Mouse (Mus musculus) cerebral cortex, adult 2 months (tissue): ENCODE data around the gene Sult6b2.

Source experiments
- WGBS: fragments of 180-500 bp; shearing (Covaris S2); methylation state at CpG from one replicate; pipeline ENCODE4 v1.1.7; 2018; 5-methylcytosine and 5-hydroxymethylcytosine counted together

The Sult6b2 gene

DNA sequence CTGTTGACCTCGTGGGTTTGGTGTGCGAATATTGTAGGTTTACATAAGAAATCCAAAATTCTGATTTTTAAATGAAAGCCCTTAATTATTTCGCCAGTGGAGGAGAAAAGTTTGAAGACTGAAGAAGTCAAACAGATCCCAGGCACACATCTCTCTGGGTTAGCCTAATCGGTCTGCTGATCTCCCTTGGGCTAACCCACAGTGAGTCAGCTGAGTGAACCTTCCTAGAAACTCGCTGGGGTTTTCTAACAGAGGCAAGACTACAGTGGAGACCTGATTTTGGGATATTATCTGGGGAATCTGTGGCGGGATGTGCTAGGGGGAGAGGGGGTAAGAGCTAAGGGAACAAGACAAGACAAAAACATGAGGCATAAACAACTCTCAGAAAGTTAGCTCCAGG lies 5.9 kb upstream of the Sult6b2 start:
- WGBS, result 86% methylated on average over 6 of the region's 6 CpGs

- WGBS, result 74% methylated on average over 6 of the region's 6 CpGs
Measured at GRCm38 (mm10) chr6:142809373-142810098, 5.2 kb upstream of the Sult6b2 start.

GRCm38 (mm10) chr6:142806326-142806725 lies 2.0 kb upstream of the Sult6b2 start:
- 88% methylated on average over 4 of the region's 4 CpGs for WGBS

GRCm38 (mm10) chr6:142802617-142803525 lies 1.4 kb downstream of the Sult6b2 start:
- 61% methylated on average over 11 of the region's 11 CpGs for WGBS

- 52% methylated on average over 5 of the region's 5 CpGs for WGBS
Measured at GRCm38 (mm10) chr6:142801687-142802086, 2.6 kb downstream of the Sult6b2 start.

- 87% methylated on average over 7 of the region's 7 CpGs for WGBS
Measured at GRCm38 (mm10) chr6:142799704-142800374, 4.5 kb downstream of the Sult6b2 start.

DNA sequence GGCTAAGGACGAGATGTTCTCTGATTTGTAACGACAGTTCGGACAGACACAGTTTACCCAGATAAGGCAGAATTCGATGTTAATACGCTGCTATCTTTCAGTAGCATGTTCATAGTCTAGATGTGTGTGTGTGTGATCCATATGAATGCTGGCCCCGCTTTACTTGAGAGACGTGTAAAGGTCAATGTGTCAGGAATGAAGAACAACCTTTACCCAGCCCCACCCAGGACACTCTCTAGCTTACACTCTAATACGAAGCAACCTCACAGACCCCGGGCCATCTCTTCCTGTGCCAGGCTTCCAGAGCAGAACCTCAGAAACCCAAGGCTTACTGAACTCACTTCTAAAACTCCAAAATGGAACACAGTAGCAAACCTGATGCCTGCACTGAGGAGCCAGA lies 5.5 kb downstream of the Sult6b2 start:
- WGBS, result 93% methylated on average over 9 of the region's 9 CpGs

- WGBS, result 76% methylated on average over 1 of the region's 1 CpGs
Measured at GRCm38 (mm10) chr6:142797996-142798395, 6.3 kb downstream of the Sult6b2 start.

GRCm38 (mm10) chr6:142795655-142796441 lies 8.5 kb downstream of the Sult6b2 start:
- 90% methylated on average over 15 of the region's 15 CpGs for WGBS

- 92% methylated on average over 9 of the region's 9 CpGs for WGBS
Measured at GRCm38 (mm10) chr6:142795087-142795486, 9.2 kb downstream of the Sult6b2 start.

GRCm38 (mm10) chr6:142793468-142793867 lies 10.8 kb downstream of the Sult6b2 start:
- WGBS, result 42% methylated on average over 7 of the region's 7 CpGs

DNA sequence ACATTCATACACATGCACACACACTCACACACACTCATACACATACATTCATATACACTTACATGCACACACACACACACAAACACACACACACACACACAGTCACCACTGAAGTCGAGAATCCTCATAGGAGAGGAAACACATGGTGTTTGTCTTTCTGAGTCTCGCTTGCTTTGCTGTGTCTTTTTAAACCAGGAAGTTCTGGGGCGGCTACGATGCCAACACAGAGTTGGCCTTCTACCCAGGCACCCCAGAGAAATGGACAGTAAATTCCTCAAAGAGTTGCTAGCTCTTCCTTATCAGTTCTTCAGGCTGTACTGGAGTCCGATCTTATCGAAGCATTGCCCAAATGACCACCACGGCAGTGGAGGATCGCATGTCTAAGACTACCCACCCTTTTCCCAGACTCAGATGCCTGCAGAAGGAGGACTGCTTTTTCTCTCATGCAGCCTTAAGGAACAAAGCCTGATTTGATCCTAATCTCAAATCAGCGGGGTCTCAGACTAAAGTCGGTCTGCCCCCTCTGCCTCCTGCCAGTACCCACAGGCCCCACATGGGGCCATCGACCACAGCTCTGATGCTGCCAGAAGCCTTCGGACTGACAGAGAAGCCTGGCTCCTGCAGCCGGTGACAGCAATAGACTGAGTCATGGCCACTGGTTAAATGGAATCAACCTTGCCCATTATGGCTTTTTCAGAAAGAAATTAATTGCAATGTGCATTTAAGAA lies 11.9 kb downstream of the Sult6b2 start:
- WGBS, result 64% methylated on average over 13 of the region's 13 CpGs

DNA sequence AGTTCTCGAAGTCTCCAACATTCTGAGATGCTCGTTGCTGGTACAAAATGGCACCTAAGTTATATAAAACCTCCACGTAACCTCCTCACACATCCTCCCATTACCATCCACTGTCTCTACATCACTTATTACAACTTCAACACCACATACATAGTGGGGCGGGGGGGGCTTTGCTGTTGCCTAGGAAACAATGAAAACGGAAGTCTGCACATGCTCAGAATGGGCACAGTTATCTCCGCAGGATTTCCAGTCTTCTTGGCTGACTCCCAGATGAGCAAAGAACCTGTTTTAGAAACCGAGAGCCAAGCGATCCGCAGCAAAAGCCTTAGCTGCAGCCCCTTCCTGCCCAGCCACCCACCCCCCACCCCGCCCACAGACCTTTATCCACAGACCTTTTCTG lies 14.6 kb downstream of the Sult6b2 start:
- WGBS, result 57% methylated on average over 10 of the region's 10 CpGs

DNA sequence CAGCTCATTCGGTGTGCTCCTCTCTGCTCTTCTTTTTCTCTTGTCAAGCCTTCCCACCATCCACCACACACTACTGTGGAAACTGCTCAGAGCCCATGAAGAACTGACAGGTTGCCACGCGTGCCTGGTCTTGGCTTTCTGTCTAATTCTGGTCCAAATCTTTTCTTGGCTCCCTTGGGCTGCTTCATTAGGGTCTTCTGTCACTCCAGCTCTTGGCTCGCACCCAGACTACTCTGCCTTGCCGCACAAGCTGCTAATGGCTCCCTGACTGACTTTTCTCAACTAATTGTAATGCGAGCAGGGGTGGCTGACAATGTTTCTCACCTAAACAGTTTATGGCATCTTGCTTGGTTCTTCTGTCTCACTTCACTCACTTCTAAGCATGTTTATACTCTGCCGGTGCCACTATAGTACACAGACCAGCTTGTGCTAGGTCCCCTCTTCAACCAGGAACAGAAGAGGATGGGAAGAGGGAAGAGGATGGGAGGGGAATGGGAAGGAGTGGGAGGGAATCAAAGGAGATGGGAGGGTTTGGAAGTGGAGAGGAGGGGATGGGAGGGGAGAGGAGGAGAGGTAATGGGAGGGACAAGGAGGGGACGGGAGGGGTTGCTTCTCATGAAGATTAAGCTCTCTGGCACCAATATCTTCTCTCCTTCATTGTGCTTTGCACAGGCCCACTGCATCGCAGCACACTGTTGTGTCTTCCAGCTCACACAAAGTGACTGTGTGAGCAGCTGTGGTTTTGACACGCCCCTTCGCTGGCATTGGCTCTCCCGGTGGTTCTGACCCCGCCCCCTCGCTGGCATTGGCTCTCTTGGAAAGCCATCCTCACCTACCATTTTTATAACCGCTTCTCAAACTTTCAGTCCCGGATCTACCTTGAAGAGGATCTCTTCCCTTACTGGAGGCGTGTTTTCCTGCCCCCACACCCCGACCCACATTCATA lies 16.0 kb downstream of the Sult6b2 start:
- WGBS, result 46% methylated on average over 18 of the region's 18 CpGs

DNA sequence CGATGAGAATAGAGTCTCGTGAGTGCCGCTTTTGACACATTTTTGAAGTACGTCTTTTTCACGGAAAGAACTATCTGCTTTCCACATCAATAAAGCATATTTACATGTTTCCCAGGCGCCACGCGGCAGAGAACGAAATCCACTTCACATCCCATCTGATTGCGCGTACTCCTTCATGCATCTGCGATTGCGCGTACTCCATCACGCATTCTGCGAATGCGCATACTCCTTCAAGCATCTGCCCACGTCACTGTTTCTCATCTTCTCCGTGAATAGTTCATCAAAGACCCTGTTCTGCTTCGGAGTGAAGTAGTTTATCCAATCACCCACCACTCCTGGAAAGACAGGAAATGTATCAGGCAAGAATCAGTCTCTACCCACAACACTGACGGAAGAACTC lies 18.2 kb downstream of the Sult6b2 start:
- WGBS, result 89% methylated on average over 21 of the region's 21 CpGs

DNA sequence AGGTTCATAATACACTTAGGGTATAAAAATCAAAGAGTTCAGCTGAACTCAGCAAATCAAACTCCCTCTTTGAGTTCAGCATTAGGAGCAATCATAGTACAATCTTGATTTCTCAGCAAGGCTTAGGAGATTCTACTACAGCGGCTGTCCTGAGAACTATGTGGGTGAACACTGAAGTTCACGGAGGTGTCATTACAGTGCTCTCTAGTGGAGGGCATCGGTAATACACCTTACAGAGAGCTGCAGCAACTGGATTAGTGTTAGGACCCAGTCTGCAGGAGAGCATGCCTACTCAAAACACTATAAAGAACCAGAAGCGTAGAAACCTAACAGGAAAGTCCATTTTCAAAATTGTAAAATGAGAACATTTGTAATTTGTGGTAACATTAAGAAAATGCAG lies 19.0 kb downstream of the Sult6b2 start:
- 35% methylated on average over 4 of the region's 4 CpGs for WGBS

DNA sequence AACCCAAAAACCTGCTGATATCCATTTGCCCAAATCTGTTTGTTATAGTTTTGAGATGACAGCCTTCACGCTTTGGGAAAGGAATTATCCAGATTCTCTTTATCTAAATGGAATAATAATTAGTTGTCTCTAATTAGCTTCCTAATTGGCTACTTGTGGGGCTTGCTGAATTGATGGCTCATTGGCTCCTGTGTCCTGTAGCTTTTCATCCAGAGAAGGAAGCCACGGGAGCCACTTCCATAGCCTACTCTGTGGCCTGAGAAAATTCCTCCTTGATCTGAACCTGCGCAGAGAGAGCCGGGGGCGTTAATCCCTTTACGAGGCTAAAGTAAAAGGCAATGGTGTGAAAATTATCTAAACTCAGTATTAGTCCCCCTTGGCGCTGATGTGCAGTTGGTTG lies 23.0 kb downstream of the Sult6b2 start:
- WGBS, result 63% methylated on average over 7 of the region's 7 CpGs

DNA sequence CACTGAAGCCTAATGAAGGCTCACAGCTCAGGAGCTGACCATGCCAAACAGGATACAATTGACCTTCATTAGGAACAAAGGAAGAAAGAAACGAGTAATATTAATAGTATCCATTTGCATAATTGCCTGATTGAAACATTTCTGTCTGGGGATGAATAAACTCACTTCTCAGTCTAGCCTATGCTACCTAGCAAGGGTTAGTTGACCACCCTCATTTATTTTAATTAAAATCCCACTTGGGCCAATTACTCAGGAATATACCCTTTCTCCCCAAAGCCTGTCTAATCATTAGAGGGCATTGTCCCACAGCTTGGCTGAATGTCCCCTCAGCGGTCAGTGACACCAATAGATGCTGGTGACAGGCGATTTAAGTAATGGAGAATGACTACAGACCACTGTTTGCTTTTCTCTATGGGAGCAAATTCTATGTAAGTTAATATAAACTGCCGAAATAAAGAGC lies 23.7 kb downstream of the Sult6b2 start:
- 67% methylated on average over 4 of the region's 4 CpGs for WGBS

DNA sequence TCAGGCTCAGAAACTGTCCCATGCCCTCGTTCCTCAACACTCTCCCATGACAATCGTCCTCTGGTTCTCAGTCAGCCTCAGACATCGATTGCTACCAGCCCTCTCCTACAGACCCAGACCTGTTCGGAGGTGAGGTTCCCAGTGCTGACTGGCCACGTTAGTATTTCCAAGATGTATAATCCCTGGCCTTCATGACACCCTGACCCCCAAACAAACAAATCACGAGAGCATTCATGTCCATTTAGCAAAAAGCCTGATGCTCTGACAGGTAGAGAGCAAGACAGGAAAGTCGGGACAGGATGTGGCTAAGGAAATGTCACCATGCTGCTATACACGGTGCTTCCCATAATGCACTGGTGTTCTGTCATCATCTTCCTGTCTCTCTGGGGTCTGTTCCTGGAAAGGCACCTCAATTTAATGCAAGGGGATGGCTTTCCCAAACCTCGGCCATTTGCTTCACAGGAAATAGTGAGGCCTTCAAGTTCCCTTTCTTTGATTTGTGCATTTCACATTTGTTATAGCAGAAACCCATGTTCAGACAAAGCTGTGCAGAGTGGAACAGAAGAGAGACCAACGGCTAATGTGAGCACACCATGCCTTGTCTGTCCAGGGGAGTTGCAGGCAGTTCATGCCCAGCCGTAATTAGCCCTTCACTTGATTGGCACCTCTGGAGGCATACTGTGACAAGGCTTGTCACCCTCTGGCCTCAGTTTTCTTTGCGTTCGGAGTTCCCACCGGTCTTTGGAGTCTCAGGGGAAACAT lies 24.3 kb downstream of the Sult6b2 start:
- WGBS, result 59% methylated on average over 14 of the region's 14 CpGs
